Mouse (Mus musculus): ENCODE measurements around the gene Ralgps1.

GRCm38 (mm10) chr2:33207069-33207468 is 164.2 kb downstream of the Ralgps1 start:
- TF ChIP-seq GATA1 (IDR thresholded peaks at IDR 0.05; ENCODE audit: low read length) (no peak), TAL1 (IDR thresholded peaks at IDR 0.05; ENCODE audit: low read length) (no peak)
